Mouse (Mus musculus) adipocyte (in vitro differentiated cells): ENCODE results near the gene Caln1.
"Not testable (repeated sequence)": the region's sequence is repeated elsewhere in the genome, so short reads cannot be mapped to it uniquely, and the experiment has no call there.

ENCODE experiments used
- DNase-seq: peaks from one replicate; pipeline ENCODE4 v3.0.0-alpha.2; 2016; ENCODE audit warnings: low spot score

Gene Caln1

GRCm38 (mm10) chr5:130547496-130547895 lies 178.2 kb downstream of the Caln1 start:
- DNase-seq, result no peak

- no peak for DNase-seq
Observed at GRCm38 (mm10) chr5:130553916-130554315, 184.7 kb downstream of the Caln1 start.

DNA sequence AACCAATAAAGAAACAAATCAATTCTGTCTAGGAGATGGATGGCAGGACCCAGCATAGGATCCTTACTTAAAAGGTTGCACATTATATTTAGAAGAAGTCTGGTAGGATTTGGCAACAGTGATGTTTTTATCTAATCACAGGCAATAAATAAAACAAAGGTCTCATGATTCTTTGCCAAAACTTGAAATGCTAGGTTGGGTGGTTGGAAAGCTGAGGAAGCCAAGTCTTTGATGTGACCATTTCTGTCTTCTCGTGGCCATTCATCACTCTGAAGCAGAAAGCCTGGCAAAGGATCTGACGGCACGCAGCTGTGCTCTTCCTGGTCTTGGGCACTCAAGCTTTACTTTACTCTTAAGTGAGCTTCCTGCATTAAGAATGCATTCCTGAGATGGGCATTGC lies 193.9 kb downstream of the Caln1 start:
- no peak for DNase-seq

GRCm38 (mm10) chr5:130566002-130566401 lies 196.7 kb downstream of the Caln1 start:
- no peak for DNase-seq

DNA sequence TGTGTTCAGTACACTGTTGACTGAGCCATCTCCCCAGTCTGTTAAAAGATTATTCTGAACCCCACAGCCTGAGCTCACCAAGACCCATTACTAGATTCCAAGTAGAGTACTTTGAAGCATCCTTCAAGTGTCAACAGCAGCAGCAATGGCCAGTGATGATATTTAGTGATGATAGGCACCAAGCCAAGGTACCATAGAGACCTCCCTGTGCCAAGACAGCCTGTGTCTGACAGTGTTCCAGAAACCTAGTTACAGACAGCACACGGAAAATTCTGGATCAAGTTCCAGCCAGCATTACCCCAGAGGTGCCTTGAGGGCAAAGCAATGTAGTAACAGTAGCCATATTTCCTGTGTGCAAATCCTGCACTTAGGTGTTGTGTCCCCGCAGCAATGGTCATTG lies 208.3 kb downstream of the Caln1 start:
- DNase-seq, result no peak

GRCm38 (mm10) chr5:130584042-130584441 lies 214.8 kb downstream of the Caln1 start:
- no peak for DNase-seq

DNA sequence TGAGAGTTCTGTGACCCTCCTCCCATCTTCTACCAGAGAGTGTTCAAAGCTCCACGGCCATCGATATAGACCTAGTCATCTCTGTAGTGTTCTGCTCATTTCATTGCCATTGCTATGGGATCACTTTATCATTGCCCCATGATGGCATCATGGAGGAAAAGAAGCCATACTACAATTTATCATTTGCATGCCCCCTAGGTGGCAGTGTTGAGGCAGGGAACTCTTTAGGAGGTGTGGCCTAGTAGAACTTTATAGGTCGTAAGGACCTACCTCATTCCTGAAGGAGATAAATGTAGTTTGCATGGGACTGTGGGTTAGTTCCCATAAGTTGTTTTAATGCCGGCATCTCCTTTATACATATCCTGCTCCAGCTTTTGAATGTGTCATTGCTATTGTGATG lies 217.0 kb downstream of the Caln1 start:
- DNase-seq, result no peak

DNA sequence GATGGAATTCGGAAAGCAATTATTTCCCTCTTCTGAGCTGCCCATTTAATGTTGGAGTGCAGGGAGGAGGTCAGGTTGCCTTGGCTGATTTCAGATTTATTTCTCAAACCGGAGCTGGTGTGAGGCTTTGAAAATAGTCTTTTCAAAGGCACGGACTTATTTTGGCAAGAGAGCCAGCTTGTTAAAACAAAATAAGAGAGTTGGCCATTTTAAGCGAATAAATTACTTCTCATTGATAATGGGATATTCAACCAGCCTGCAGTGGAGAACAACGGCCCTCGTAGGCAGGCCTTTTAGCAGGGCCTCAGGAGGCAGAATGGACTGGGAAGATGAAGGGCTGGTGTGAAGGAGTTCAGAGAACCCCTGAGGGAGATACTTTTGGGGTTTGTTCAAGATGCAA lies 227.3 kb downstream of the Caln1 start:
- DNase-seq, result no peak

GRCm38 (mm10) chr5:130613657-130614056 lies 244.4 kb downstream of the Caln1 start:
- no peak for DNase-seq

DNA sequence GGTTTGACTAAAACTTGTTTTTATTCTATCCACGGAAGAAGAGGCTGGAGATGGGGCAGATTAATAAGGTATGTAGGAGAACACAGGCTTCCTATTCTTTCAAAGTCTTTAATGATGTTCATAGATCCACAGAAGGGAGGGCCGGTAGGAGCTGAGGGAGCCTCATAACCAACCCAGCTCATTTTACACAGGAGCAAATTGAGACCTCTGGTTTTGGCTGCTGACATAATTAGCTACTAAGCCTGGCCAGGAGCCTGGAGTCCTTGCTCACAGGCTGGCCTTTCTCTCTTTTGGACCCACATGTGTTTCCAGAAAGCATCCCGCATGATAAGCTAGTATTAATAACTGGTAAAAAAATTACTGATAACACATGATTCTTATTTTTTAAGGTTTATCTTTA lies 245.0 kb downstream of the Caln1 start:
- DNase-seq, result no peak

GRCm38 (mm10) chr5:130620060-130620459 lies 250.8 kb downstream of the Caln1 start:
- DNase-seq, result no peak

DNA sequence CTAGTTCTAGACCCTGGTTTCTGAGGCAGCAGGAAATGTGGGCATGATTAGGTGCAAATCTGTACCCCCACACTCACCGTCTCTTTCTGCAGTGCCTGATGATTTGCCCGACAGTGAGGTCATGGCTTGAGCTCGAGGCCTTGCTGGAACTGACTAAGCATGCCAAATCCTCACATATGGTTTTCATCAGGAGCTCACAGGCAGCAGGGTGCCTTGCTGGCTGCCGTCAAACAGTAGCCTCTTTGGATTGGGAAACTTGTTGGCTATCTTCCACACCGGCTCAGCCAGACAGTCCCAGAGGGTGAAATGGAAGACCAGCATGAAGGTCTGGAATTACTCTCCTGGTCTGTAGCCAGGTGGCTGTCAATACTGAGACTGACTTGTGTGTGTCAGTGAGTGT lies 254.0 kb downstream of the Caln1 start:
- DNase-seq, result peak; percentile 52

GRCm38 (mm10) chr5:130627800-130628199 lies 258.5 kb downstream of the Caln1 start:
- DNase-seq, result no peak

GRCm38 (mm10) chr5:130635397-130635796 lies 266.1 kb downstream of the Caln1 start:
- no peak for DNase-seq

- DNase-seq, result no peak
Observed at GRCm38 (mm10) chr5:130641881-130642280, 272.6 kb downstream of the Caln1 start.

- DNase-seq, result not testable (repeated sequence)
Observed at GRCm38 (mm10) chr5:130646126-130646525, 276.9 kb downstream of the Caln1 start.

GRCm38 (mm10) chr5:130658141-130658540 lies 288.9 kb downstream of the Caln1 start:
- DNase-seq, result no peak

DNA sequence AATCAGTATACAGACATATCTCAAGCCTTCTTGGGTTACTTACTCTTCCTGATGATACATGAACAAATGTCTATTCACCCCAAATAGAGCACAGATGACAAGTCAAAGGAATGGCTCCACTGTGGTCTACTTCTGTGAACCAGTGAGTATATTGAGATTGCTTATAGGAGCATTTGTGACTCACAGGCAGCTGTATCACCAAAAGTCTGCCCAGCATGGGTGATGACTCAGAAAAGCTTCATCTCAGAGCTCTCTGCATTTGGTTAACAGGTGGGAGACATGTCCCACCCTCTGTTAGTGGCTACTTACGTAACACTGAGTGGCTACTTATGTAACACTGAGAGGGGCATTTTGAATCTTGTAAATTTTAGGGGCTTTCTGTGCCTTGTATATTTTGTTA lies 296.8 kb downstream of the Caln1 start:
- no peak for DNase-seq

- DNase-seq, result no peak
Observed at GRCm38 (mm10) chr5:130672588-130672987, 303.3 kb downstream of the Caln1 start.

GRCm38 (mm10) chr5:130673092-130673491 lies 303.8 kb downstream of the Caln1 start:
- DNase-seq, result no peak

- DNase-seq, result no peak
Observed at GRCm38 (mm10) chr5:130677895-130678294, 308.6 kb downstream of the Caln1 start.

DNA sequence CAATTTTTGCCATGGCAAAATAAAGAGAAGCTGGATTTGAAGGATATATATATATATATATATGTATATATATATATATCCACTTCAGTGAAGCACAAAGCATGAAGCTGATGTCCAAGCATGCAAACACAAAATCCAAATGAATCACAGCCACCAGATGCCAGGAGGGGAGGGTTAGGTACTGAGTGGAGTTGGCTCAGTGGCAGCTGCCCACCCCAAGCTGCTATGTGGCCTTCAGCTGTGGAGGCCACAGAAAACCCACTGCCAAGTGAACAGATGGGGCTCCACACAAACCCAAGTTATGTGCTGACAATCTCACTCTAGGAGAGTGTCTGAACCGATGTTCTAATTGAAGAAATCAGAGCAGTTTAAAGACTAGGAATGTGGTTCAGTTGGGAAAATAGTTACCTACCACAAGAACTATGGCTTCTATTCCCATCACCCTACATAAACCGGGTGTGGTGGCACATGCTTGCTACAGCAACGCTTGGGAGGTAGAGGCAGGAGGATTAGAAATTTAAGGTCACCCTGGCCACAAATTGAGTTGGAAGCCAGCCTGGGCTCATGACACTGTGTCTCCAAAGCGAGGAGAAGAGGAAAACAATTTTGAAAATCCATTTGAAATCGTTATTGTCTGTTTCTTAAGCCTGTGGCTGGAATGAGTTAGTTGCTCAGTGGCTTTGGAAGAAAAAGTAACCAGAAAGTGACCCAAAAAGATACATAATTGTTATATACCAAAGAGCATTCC lies 316.8 kb downstream of the Caln1 start:
- no peak for DNase-seq

DNA sequence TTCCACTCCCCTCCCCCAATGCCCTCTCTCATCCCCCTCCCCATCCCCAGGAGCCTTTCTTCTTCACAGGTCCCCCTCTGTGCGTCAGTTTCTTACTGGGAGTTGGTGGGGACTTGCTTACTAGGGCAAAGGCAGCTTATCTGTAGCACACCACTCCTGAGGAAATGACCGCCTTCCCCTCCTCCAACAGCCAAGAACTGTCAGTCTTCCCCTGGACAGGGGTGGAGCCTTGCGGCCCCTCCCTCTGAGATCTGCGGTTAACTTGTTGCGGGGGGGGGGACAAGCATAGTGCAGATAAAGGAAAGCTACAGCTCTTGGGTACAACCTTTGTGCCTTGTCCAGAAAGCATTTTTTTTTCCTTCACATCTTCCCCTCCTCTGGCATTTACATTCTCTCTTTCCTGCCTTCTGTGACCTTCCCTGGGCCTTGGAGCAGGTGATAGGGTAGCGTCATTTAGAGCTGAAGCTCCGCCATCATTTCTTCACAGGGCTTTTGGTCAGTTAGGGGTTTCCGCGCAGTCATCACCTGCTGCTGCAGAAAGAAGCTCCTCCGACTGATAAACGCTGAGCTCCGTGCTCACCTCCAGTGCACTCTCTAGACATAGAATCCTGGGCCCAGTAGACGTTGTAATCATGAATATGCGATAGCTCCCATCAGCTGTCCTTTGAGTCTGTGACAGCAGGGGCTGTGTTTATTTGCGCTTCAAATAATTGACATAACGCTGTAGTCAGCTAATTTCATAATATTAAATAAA lies 319.3 kb downstream of the Caln1 start:
- DNase-seq, result no peak

GRCm38 (mm10) chr5:130691349-130691748 lies 322.1 kb downstream of the Caln1 start:
- DNase-seq, result no peak
